Mouse (Mus musculus) stomach, postnatal 0 days (tissue): ENCODE measurements around the gene Nrxn3. TPM values are rescaled to one million over a fixed set of nuclear protein-coding genes. Genes with fewer than 3 reads are reported as not detected.

Experiments
- ATAC-seq: fragments of 200-750 bp; cut with Nextera tagmentation; 2 replicates; pipeline ENCODE4 v1.8.0; 2017; ENCODE audit not compliant: low FRiP score, low TSS enrichment
- DNase-seq: peaks from one replicate; pipeline ENCODE4 v3.0.0-alpha.2; 2016; ENCODE audit warnings: low spot score
- H3K27ac ChIP-seq: fragments of 300-500 bp; sonication (generic); replicated peaks from 2 replicates; pipeline ENCODE4 v1.5.1; 2014; ENCODE audit warnings: mild to moderate bottlenecking, control low read depth
- H3K27me3 ChIP-seq: fragments of 300-500 bp; sonication (generic); 2 replicates; pipeline ENCODE4 v1.6.1; 2014; ENCODE audit warnings: low read length; ENCODE audit not compliant: control insufficient read depth, insufficient read depth
- H3K36me3 ChIP-seq: fragments of 300-500 bp; sonication (generic); 2 replicates; pipeline ENCODE4 v1.6.1; 2014; ENCODE audit warnings: low read length, mixed read lengths; ENCODE audit not compliant: control insufficient read depth, insufficient read depth
- H3K4me1 ChIP-seq: fragments of 300-500 bp; sonication (generic); replicated peaks from 2 replicates; pipeline ENCODE4 v1.6.1; 2014; ENCODE audit warnings: antibody characterized with exemption; ENCODE audit not compliant: control insufficient read depth, insufficient read depth
- H3K4me2 ChIP-seq: fragments of 300-500 bp; sonication (generic); replicated peaks from 2 replicates; pipeline ENCODE4 v1.6.1; 2014; ENCODE audit warnings: low read depth, mild to moderate bottlenecking, control low read depth, moderate library complexity
- H3K4me3 ChIP-seq: fragments of 300-500 bp; sonication (generic); 2 replicates; pipeline ENCODE4 v1.5.1; 2014; ENCODE audit warnings: low read depth, low read length, control low read depth
- H3K9ac ChIP-seq: fragments of 300-500 bp; sonication (generic); 2 replicates; pipeline ENCODE4 v1.6.1; 2014; ENCODE audit warnings: mild to moderate bottlenecking, low read length, control low read depth, mixed read lengths
- H3K9me3 ChIP-seq: fragments of 300-500 bp; sonication (generic); 2 replicates; pipeline ENCODE4 v1.6.1; 2016; ENCODE audit warnings: low read length; ENCODE audit not compliant: control insufficient read depth
- CTCF ChIP-seq: IDR thresholded peaks from 2 replicates; pipeline ENCODE4 v1.5.1; 2016; ENCODE audit warnings: antibody characterized with exemption, low read depth, mild to moderate bottlenecking, moderate library complexity
- EP300 ChIP-seq: optimal IDR thresholded peaks from 2 replicates; pipeline ENCODE3; 2016; ENCODE audit warnings: antibody characterized with exemption
- WGBS: fragments of 180-500 bp; shearing (Covaris S2); extraction: QIAGEN DNeasy Blood & Tissue Kit; methylation state at CpG from one replicate; pipeline ENCODE4 v1.1.7; 2014; 5-methylcytosine and 5-hydroxymethylcytosine counted together
- polyA plus RNA-seq: library from polyadenylated mRNA; unstranded; fragments of >200 nt; fragmentation: Nextera tagmentation; extraction: Ambion mirVana; gene quantifications from 2 replicates; pipeline ENCODE4 v1.2.1, GENCODE M21; 2015

Nrxn3 gene
- polyA plus RNA-seq, 1 experiment from 2014 or later, result 1.0 TPM

DNA sequence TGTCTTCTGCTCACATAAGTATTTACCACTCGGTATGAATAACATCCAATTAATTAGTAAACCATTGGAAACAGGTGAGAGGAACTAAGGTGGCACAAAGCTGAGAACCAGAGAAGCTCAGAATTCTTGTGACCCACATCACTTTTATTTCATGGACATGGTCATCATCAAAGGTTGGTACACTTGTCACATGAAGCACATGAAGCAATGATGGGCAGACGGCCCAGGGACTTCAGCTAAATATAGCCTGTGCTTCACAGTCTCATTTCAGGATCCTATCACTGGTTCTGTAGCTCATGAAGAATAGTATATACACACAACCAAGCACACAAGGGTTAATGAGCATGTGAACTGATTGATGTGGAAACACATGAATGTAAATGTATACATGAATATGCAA is 747.5 kb downstream of the Nrxn3 start:
- TF ChIP-seq EP300 (no peak), CTCF (no peak)
- Histone ChIP-seq H3K4me1 (no peaks in the 10 kb centered on the region), H3K27ac (no peak overlapping the region), H3K9me3 (no peaks in the 10 kb centered on the region), H3K4me3 (no peak overlapping the region), H3K36me3 (no peaks in the 10 kb centered on the region), H3K27me3 (no peaks in the 10 kb centered on the region), H3K4me2 (no peak overlapping the region), H3K9ac (no peak overlapping the region)
- DNase-seq (no peak), ATAC-seq (no peak)
- 75% methylated on average over 2 of the region's 2 CpGs for WGBS

DNA sequence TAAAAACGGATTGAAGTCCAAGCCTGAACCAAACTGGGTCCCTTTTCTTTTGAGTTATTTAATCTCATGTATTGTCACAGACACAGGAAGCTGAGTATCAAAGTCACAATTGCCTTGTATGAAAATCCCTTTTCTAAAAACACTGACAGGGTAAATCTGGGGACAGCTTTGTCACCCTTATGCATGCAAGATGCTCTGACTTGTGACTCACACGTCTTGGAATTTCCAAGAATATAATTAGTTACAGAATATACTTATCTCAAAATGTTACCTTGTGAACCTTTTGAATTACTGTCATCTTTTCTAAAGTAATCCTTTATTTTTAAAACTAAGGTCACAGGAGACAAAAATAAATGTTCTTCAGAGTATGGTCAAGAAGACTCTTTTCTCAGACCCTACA is 748.6 kb downstream of the Nrxn3 start:
- H3K36me3 ChIP-seq, result no peaks in the 10 kb centered on the region
- H3K9me3 ChIP-seq, result no peaks in the 10 kb centered on the region
- WGBS, result 35% methylated on average over 2 of the region's 2 CpGs
- TF ChIP-seq EP300 (no peak), CTCF (no peak)
- no peak overlapping the region for H3K27ac ChIP-seq
- no peak overlapping the region for H3K4me2 ChIP-seq
- no peak overlapping the region for H3K9ac ChIP-seq
- H3K4me1 ChIP-seq, result no peaks in the 10 kb centered on the region
- no peaks in the 10 kb centered on the region for H3K27me3 ChIP-seq
- no peak for ATAC-seq
- no peak for DNase-seq
- H3K4me3 ChIP-seq, result no peak overlapping the region

DNA sequence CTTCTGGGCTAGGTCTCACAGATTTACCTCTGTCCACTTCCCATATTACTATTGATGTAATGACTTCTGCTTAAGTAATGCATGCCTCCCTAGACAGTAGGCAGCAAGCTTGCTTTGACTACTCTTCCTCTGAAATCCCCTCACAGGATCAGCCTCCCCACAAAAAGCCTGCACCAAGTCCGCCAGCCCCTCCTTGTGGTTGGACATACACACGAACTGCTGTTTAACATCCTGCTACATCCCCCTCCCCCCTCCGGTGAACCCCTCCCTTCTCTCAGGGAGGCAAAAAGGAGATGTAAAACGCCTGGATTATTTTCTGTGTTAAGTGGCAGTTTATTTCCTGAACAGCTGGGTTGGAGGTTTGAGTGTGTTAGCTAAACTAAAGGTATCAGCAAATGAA is 749.2 kb downstream of the Nrxn3 start:
- 28% methylated on average over 4 of the region's 4 CpGs for WGBS
- DNase-seq, result no peak
- no peak overlapping the region for H3K27ac ChIP-seq

DNA sequence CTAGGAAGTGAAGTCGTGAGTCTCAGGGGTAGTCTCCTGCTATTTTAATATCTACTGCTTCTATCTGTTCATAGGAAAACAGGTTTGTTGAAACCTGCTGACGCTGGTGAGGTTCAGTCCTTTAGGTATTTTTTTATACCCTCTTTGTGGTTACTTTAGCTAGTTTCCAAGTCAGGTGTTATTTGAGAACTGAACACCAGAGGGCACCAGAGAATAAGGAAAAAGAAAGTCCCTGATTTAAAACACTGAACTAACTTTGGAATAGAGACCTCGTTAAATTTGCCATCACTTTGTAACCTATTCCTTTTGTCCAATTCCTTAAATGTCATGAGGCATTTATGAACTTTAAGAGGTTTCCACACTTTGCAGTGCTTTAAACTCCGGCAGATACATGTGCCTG is 756.4 kb downstream of the Nrxn3 start:
- TF ChIP-seq CTCF, result peak; percentile 77
- no peak for TF ChIP-seq EP300
- H3K9ac ChIP-seq, result no peak overlapping the region
- 17% methylated on average over 4 of the region's 4 CpGs for WGBS

More for the DNA sequence above, 749.2 kb downstream of the Nrxn3 start:
- no peak for TF ChIP-seq CTCF
- no peak for TF ChIP-seq EP300
- H3K4me2 ChIP-seq, result no peak overlapping the region
- H3K9ac ChIP-seq, result no peak overlapping the region
- no peak overlapping the region for H3K4me3 ChIP-seq
- no peak for ATAC-seq
- no peaks in the 10 kb centered on the region for H3K4me1 ChIP-seq
- H3K36me3 ChIP-seq, result no peaks in the 10 kb centered on the region
- H3K27me3 ChIP-seq, result no peaks in the 10 kb centered on the region
- H3K9me3 ChIP-seq, result no peaks in the 10 kb centered on the region

DNA sequence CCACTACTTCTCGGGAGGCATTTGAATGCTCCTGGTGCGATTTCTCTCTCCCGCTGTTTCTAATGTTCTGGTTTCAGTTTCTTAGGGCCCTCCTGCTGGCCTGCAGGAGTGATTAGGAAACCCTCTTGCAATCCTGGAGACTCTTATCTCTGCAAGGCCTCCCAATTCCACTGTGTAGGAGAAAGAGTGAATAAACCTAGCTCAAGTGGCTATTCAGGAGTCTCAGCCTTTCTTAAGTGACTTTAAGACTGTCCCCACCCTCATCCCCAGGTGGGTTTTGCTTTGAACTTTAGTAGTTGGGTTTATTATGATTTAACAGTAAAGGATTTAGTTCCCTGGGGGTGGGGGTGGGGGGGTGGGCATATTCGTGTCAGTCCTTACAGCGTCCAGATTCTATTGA is 759.5 kb downstream of the Nrxn3 start:
- no peak overlapping the region for H3K4me2 ChIP-seq
- TF ChIP-seq EP300 (no peak), CTCF (no peak)
- H3K9ac ChIP-seq, result no peak overlapping the region
- H3K27me3 ChIP-seq, result no peaks in the 10 kb centered on the region
- H3K4me3 ChIP-seq, result no peak overlapping the region
- H3K36me3 ChIP-seq, result no peaks in the 10 kb centered on the region
- H3K27ac ChIP-seq, result no peak overlapping the region
- WGBS, result 50% methylated on average over 5 of the region's 5 CpGs
- DNase-seq, result no peak
- ATAC-seq, result no peak
- H3K4me1 ChIP-seq, result no peaks in the 10 kb centered on the region
- no peaks in the 10 kb centered on the region for H3K9me3 ChIP-seq

More for the DNA sequence above, 756.4 kb downstream of the Nrxn3 start:
- H3K4me2 ChIP-seq, result no peak overlapping the region
- DNase-seq (peak; percentile 13), ATAC-seq (no peak)
- H3K4me3 ChIP-seq, result no peak overlapping the region
- H3K36me3 ChIP-seq, result no peaks in the 10 kb centered on the region
- no peaks in the 10 kb centered on the region for H3K4me1 ChIP-seq
- H3K27ac ChIP-seq, result no peak overlapping the region
- no peaks in the 10 kb centered on the region for H3K9me3 ChIP-seq
- H3K27me3 ChIP-seq, result no peaks in the 10 kb centered on the region

DNA sequence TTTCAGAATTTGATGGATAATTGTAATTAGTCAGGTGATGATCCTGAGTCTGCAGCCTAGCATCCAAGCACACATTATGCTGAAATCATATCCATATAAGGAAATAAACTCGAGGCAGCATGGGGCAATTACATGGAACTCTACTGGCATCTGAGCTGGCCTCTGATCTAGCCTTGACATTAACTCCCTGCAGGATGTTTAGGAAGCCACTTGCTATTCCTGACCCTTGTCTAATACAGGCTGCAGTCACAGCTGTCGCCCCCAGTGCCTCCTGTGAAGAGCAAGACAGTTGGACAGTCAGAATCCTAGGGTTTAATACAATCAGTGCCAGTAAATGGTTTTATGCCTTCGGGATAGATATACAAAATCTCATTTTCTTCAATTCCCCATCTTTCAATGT is 781.4 kb downstream of the Nrxn3 start:
- H3K36me3 ChIP-seq, result no peaks in the 10 kb centered on the region
- H3K9ac ChIP-seq, result no peak overlapping the region
- WGBS, result 53% methylated on average over 3 of the region's 3 CpGs
- no peaks in the 10 kb centered on the region for H3K27me3 ChIP-seq
- H3K9me3 ChIP-seq, result no peaks in the 10 kb centered on the region
- TF ChIP-seq EP300 (no peak), CTCF (no peak)
- H3K4me3 ChIP-seq, result no peak overlapping the region
- ATAC-seq, result no peak
- H3K4me1 ChIP-seq, result no peaks in the 10 kb centered on the region
- DNase-seq, result no peak
- H3K4me2 ChIP-seq, result no peak overlapping the region
- H3K27ac ChIP-seq, result no peak overlapping the region
